Mouse (Mus musculus): ENCODE data around the gene Oas3.
"Not testable (repeated sequence)": the region's sequence is repeated elsewhere in the genome, so short reads cannot be mapped to it uniquely, and the experiment has no call there.

The Oas3 gene

GRCm38 (mm10) chr5:120777478-120777877 is at the start of gene Oas3:
Gene Oas3 (minus strand): TSS chr5:120777661.
- DNase-seq (ENCODE audit: low spot score), result peak; percentile 43

GRCm38 (mm10) chr5:120818999-120819398 is 41.5 kb upstream of the Oas3 start:
- DNase-seq (ENCODE audit: low spot score), result no peak

- peak; percentile 60 for DNase-seq (ENCODE audit: low spot score)
Measured at GRCm38 (mm10) chr5:120815949-120816348, 38.5 kb upstream of the Oas3 start.

GRCm38 (mm10) chr5:120813023-120813422 is 35.6 kb upstream of the Oas3 start:
- no peak for DNase-seq (ENCODE audit: low spot score)

GRCm38 (mm10) chr5:120811951-120812819 is 34.7 kb upstream of the Oas3 start, which contains the start of gene Oas1c:
Gene Oas1c (minus strand): TSS chr5:120812514.
- peak; percentile 82 for DNase-seq (ENCODE audit: low spot score)

GRCm38 (mm10) chr5:120809171-120809570 is 31.7 kb upstream of the Oas3 start:
- no peak for DNase-seq (ENCODE audit: low spot score)

- peak; percentile 60 for DNase-seq (ENCODE audit: low spot score)
Measured at GRCm38 (mm10) chr5:120806458-120806857, 29.0 kb upstream of the Oas3 start.

- no peak for DNase-seq (ENCODE audit: low spot score)
Measured at GRCm38 (mm10) chr5:120803596-120803995, 26.1 kb upstream of the Oas3 start.

GRCm38 (mm10) chr5:120798943-120799342 is 21.5 kb upstream of the Oas3 start:
- DNase-seq (ENCODE audit: low spot score), result not testable (repeated sequence)

- DNase-seq (ENCODE audit: low spot score), result not testable (repeated sequence)
Measured at GRCm38 (mm10) chr5:120798147-120798546, 20.7 kb upstream of the Oas3 start.

GRCm38 (mm10) chr5:120795480-120796034 is 18.1 kb upstream of the Oas3 start, which contains the start of gene Oas1e:
Gene Oas1e (minus strand): TSS chr5:120795530.
- DNase-seq (ENCODE audit: low spot score), result not testable (repeated sequence)

- DNase-seq (ENCODE audit: low spot score), result peak; percentile 36
Measured at GRCm38 (mm10) chr5:120793043-120793442, 15.6 kb upstream of the Oas3 start.

GRCm38 (mm10) chr5:120787042-120787441 is 9.6 kb upstream of the Oas3 start:
- DNase-seq (ENCODE audit: low spot score), result no peak

GRCm38 (mm10) chr5:120782446-120782845 is 5.0 kb upstream of the Oas3 start:
- DNase-seq (ENCODE audit: low spot score), result no peak

GRCm38 (mm10) chr5:120781646-120782045 is 4.2 kb upstream of the Oas3 start:
- peak; percentile 31 for DNase-seq (ENCODE audit: low spot score)

- no peak for DNase-seq (ENCODE audit: low spot score)
Measured at GRCm38 (mm10) chr5:120779922-120780321, 2.5 kb upstream of the Oas3 start.

GRCm38 (mm10) chr5:120778941-120779340 is 1.5 kb upstream of the Oas3 start:
- DNase-seq (ENCODE audit: low spot score), result peak; percentile 33

GRCm38 (mm10) chr5:120776801-120777200 is 660 bp downstream of the Oas3 start:
- no peak for DNase-seq (ENCODE audit: low spot score)

GRCm38 (mm10) chr5:120775287-120775985 is 2.0 kb downstream of the Oas3 start:
- peak; percentile 90 for DNase-seq (ENCODE audit: low spot score)

- DNase-seq (ENCODE audit: low spot score), result no peak
Measured at GRCm38 (mm10) chr5:120769396-120769795, 8.1 kb downstream of the Oas3 start.

GRCm38 (mm10) chr5:120765010-120765409 is 12.5 kb downstream of the Oas3 start:
- DNase-seq (ENCODE audit: low spot score), result no peak

GRCm38 (mm10) chr5:120761901-120762300 is 15.6 kb downstream of the Oas3 start:
- no peak for DNase-seq (ENCODE audit: low spot score)

GRCm38 (mm10) chr5:120754215-120754614 is 23.2 kb downstream of the Oas3 start:
- DNase-seq (ENCODE audit: low spot score), result no peak

Data from T-cell, adult 2 months (primary cell).